Mouse (Mus musculus) liver, embryonic 14.5 days (tissue): ENCODE results near the gene Tmbim1. TPM values are rescaled to one million over a fixed set of nuclear protein-coding genes. Genes with fewer than 3 reads are reported as not detected.

Source experiments
- ATAC-seq: fragments of 200-750 bp; cut with Nextera tagmentation; 2 replicates; pipeline ENCODE4 v1.8.0; 2017; ENCODE audit warnings: moderate number of reproducible peaks, mild to moderate bottlenecking, moderate library complexity; ENCODE audit not compliant: insufficient read depth
- DNase-seq, 3 experiments: peaks; one replicate each; pipeline ENCODE4 v3.0.0-alpha.2; 2012 to 2013; ENCODE audit warnings: low read depth in 3 of 3, low spot score in 3 of 3
- H3K27ac ChIP-seq: fragments of 300-500 bp; sonication (generic); 2 replicates; pipeline ENCODE4 v1.5.1; 2014; ENCODE audit warnings: moderate library complexity, mild to moderate bottlenecking, control low read depth, inconsistent platforms
- H3K27me3 ChIP-seq: fragments of 300-500 bp; sonication (generic); 2 replicates; pipeline ENCODE4 v1.6.1; 2014; ENCODE audit warnings: mild to moderate bottlenecking, low read length, moderate library complexity; ENCODE audit not compliant: control insufficient read depth, insufficient read depth
- H3K36me3 ChIP-seq: fragments of 300-500 bp; sonication (generic); replicated peaks from 2 replicates; pipeline ENCODE4 v1.6.1; 2014; ENCODE audit warnings: low read depth; ENCODE audit not compliant: control insufficient read depth, insufficient read depth
- H3K4me1 ChIP-seq, 2 experiments: fragments of 200-500 bp in 1 of 2; fragments of 300-500 bp in 1 of 2; sonication (generic) in 1 of 2; replicated peaks; 2 replicates each; pipeline ENCODE4 v1.6.1; 2012 to 2014; ENCODE audit warnings: antibody characterized with exemption in 1 of 2, inconsistent platforms in 1 of 2, low read length in 1 of 2; ENCODE audit not compliant: control insufficient read depth in 2 of 2, insufficient read depth in 2 of 2
- H3K4me2 ChIP-seq: fragments of 300-500 bp; sonication (generic); 2 replicates; pipeline ENCODE4 v1.6.1; 2014; ENCODE audit warnings: low read depth, mild to moderate bottlenecking, control low read depth, moderate library complexity
- H3K4me3 ChIP-seq, 2 experiments: fragments of 200-500 bp in 1 of 2; fragments of 300-500 bp in 1 of 2; sonication (generic) in 1 of 2; 2 replicates each; pipeline ENCODE4 v1.5.1; 2012 to 2014; ENCODE audit warnings: low read depth in 2 of 2, low read length in 2 of 2, mild to moderate bottlenecking in 2 of 2, control low read depth in 1 of 2, inconsistent platforms in 1 of 2, moderate library complexity in 1 of 2; ENCODE audit not compliant: insufficient read depth in 1 of 2
- H3K9ac ChIP-seq: fragments of 300-500 bp; sonication (generic); replicated peaks from 2 replicates; pipeline ENCODE4 v1.6.1; 2014; ENCODE audit warnings: mild to moderate bottlenecking, control low read depth, moderate library complexity
- H3K9me3 ChIP-seq: fragments of 300-500 bp; sonication (generic); 2 replicates; pipeline ENCODE4 v1.6.1; 2016; ENCODE audit warnings: low read length, mixed read lengths; ENCODE audit not compliant: control insufficient read depth
- CTCF ChIP-seq: IDR thresholded peaks from 2 replicates; pipeline ENCODE4 v1.5.1; 2016; ENCODE audit warnings: antibody characterized with exemption, low read depth, control low read depth
- EP300 ChIP-seq: IDR thresholded peaks from 2 replicates; pipeline ENCODE4 v1.6.1; 2016; ENCODE audit warnings: antibody characterized with exemption, low read depth
- WGBS: fragments of 180-500 bp; shearing (Covaris S2); extraction: QIAGEN DNeasy Blood & Tissue Kit; methylation state at CpG from one replicate; pipeline ENCODE4 v1.1.7; 2014; ENCODE audit not compliant: insufficient replicate concordance; 5-methylcytosine and 5-hydroxymethylcytosine counted together
- polyA plus RNA-seq, 2 experiments: library from polyadenylated mRNA; depleted of rRNA in 1 of 2; stranded (reverse) in 1 of 2; unstranded in 1 of 2; fragments of >200 nt; fragmentation: Nextera tagmentation in 1 of 2; extraction: Ambion mirVana in 1 of 2; gene quantifications; 2 replicates each; pipeline versions ENCODE4 v1.2.1 to v1.2.3; 2012 to 2014

The Tmbim1 gene
- polyA plus RNA-seq, 2 experiments = 10.1 to 10.5 TPM

DNA sequence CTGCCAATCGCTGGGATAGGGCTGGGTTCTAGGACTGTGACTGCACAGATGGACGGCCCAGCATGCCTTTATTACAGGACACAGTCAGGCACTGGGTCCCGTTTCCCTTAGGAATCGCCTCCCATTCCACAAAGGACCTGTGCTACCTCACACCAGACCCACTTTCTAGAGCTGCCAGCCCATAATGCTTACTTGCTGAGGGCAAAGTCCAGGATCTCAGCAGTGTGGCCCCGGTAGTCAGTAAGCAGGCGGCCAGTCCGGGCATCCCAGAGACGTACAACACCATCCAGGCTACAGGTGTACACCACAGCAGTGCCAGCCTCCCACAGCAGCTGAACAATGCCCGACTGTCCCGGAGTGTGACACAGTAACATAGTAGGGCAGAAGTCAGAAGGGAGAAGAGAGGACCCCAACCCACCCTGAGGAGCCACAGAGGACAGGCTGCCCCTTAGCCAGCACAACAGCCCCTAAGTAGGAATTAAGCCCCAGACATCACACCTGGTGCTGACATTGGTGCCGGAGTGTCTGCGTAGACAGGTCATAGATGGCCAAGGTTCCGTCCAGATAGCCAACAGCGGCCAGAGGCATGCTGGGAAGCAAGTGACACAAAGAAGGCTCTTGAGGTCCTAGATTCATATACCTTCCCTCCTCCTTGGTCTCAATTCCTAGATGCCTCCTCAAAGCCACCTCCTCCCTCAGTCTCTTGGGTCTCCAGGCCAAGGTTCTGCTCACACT, 24.7 kb downstream of the Tmbim1 start:
- ATAC-seq = no peak
- peaks cover 6% of the 10 kb centered on the region for H3K36me3 ChIP-seq
- 81% methylated on average over 14 of the region's 14 CpGs for WGBS
- H3K4me3 ChIP-seq = no peak overlapping the region
- no peak overlapping the region for H3K4me2 ChIP-seq
- no peaks in the 10 kb centered on the region for H3K27me3 ChIP-seq
- TF ChIP-seq CTCF (no peak), EP300 (no peak)
- H3K4me1 ChIP-seq = peaks cover 7 to 8% of the 10 kb centered on the region in 2 experiments; a peak in 3 of 4 replicates
- no peaks in the 10 kb centered on the region for H3K9me3 ChIP-seq
- no peak overlapping the region for H3K9ac ChIP-seq
- H3K27ac ChIP-seq = no peak overlapping the region
- DNase-seq = no peak

DNA sequence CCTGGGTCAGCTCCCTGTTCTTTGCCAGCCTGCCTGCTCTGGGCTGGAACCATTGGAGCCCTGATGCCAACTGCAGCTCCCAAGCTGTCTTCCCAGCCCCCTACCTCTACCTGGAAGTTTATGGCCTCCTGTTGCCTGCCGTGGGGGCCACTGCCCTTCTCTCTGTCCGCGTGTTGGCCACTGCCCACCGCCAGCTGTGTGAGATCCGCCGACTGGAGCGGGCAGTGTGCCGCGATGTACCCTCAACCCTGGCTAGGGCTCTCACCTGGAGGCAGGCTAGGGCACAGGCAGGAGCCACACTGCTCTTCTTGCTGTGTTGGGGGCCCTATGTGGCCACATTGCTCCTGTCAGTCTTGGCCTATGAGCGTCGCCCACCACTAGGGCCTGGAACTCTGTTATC, 26.4 kb downstream of the Tmbim1 start:
- no peak overlapping the region for H3K4me2 ChIP-seq
- no peak for DNase-seq
- no peak overlapping the region for H3K9ac ChIP-seq
- peaks cover 6% of the 10 kb centered on the region for H3K36me3 ChIP-seq
- H3K27me3 ChIP-seq = no peaks in the 10 kb centered on the region; the same call in 1 of the 2 replicates
- no peak for ATAC-seq
- WGBS = 78% methylated on average over 11 of the region's 11 CpGs
- H3K9me3 ChIP-seq = no peaks in the 10 kb centered on the region
- H3K4me1 ChIP-seq = peaks cover 5 to 6% of the 10 kb centered on the region in 2 experiments; a peak in 3 of 4 replicates
- no peak for TF ChIP-seq EP300
- TF ChIP-seq CTCF = no peak
- no peak overlapping the region for H3K27ac ChIP-seq
- no peak overlapping the region for H3K4me3 ChIP-seq

DNA sequence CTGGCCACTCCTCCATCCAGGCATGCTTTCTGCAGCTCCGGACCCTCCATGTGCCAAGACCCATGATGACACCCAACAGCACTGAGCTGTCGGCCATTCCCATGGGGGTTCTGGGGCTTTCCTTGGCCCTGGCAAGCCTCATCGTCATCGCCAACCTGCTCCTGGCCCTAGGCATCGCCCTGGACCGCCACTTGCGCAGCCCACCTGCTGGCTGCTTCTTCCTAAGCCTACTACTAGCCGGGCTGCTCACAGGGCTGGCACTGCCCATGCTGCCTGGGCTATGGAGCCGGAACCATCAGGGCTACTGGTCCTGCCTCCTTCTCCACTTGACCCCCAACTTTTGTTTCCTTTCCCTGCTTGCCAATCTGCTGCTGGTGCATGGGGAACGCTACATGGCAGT, 26.9 kb downstream of the Tmbim1 start, which contains the start of gene Gpbar1:
Gene Gpbar1 (plus strand): TSS at position 13 of the 400 bp plus-strand sequence.
- Histone ChIP-seq H3K9ac (no peak within 1 kb of the TSS), H3K27me3 (no peaks in the 10 kb centered on the region; the same call in 1 of the 2 replicates), H3K36me3 (peaks cover 6% of the 10 kb centered on the region), H3K4me2 (no peak within 1 kb of the TSS), H3K9me3 (no peaks in the 10 kb centered on the region), H3K4me3 (no peak within 1 kb of the TSS), H3K4me1 (peaks cover under 1 to 2% of the 10 kb centered on the region in 2 experiments; a peak in 2 of 4 replicates), H3K27ac (no peak within 1 kb of the TSS)
- 81% methylated on average over 10 of the region's 10 CpGs for WGBS
- ATAC-seq = no peak
- no peak for TF ChIP-seq EP300
- TF ChIP-seq CTCF = no peak
- DNase-seq = no peak

DNA sequence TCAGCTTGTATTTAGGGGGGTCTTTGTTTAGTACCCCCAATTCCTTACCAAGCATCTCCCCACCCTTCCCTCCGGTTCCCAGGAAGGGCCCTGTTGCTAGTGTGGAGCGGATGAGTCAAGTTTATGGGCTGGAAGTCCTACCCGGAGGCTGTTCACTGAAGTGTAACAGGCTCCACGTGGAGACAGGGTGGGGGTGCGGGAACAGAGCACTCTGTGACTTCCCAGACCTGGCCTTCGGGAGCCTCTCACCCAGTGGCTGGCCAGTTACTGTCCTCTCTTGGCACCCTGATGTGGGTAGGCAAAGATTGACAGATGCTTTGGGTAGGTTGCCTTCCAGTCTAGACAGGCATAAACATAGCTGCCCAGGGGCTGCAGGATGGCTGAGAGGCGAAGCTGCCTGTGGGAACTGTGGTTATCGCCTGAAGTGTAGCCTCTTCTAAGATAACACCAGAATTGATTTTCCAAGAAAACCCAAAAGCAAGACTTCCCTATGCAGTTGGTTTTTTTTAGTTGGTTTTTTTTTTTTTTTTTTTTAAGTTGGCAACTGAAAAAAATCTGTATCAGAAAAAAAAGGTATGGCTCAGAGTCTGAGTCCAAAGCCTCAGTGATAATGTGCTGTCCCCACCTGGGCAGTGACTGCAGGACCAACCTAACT, 27.4 kb downstream of the Tmbim1 start:
- Histone ChIP-seq H3K9me3 (no peaks in the 10 kb centered on the region), H3K9ac (no peak overlapping the region), H3K4me2 (no peak overlapping the region), H3K36me3 (peaks cover 6% of the 10 kb centered on the region), H3K4me3 (no peak overlapping the region), H3K27me3 (no peaks in the 10 kb centered on the region; the same call in 1 of the 2 replicates), H3K27ac (no peak overlapping the region), H3K4me1 (0 out of 4 replicates have a peak, but pooled peaks cover 0 to 2% of the 10 kb centered on the region in 2 experiments)
- TF ChIP-seq EP300 (no peak), CTCF (no peak)
- no peak for ATAC-seq
- 43% methylated on average over 8 of the region's 8 CpGs for WGBS
- DNase-seq = no peak

DNA sequence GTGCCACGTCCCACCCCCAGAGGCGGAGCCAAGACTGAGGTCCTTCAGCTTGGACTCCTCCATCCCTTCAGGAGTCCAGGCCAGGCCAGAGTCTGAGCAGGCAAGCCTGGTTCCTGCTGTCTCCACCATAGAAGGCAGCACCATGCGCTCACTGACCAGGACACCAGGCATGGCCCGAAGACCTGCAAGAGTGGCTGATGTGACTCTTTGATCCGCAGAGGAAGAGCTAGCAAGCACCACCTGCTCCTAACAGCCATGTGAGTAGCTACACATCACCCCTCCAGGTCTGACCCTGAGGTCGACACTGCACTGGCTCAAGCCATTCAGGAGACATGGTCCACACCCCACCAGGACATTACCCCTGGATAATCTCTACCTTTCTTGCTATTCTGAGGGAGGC, 28.4 kb downstream of the Tmbim1 start:
- H3K9me3 ChIP-seq = no peaks in the 10 kb centered on the region
- no peak overlapping the region for H3K4me3 ChIP-seq
- H3K36me3 ChIP-seq = peaks cover 6% of the 10 kb centered on the region
- TF ChIP-seq EP300 (no peak), CTCF (no peak)
- ATAC-seq (no peak), DNase-seq (no peak)
- H3K4me2 ChIP-seq = no peak overlapping the region
- H3K27ac ChIP-seq = no peak overlapping the region
- 50% methylated on average over 6 of the region's 6 CpGs for WGBS
- H3K27me3 ChIP-seq = no peaks in the 10 kb centered on the region; the same call in 1 of the 2 replicates
- no peak overlapping the region for H3K9ac ChIP-seq
- 0 out of 4 replicates have a peak, but pooled peaks cover 0 to 2% of the 10 kb centered on the region in 2 experiments for H3K4me1 ChIP-seq
